Mouse (Mus musculus): ENCODE measurements at regions not wholly inside any gene's neighbourhood (a gene's known extent, or its start where the extent isn't known, plus 50 kb on each side); places are given as distances from the start of the nearest gene placed in this dataset.

- Histone ChIP-seq H3K27me3 (ENCODE audit: control insufficient read depth, insufficient read depth, insufficient read length) (no peaks in the 10 kb centered on the region), H3K36me3 (ENCODE audit: control insufficient read depth, insufficient read depth) (no peaks in the 10 kb centered on the region), H3K79me3 (ENCODE audit: low read depth) (no peaks in the 10 kb centered on the region), H3ac (ENCODE audit: control insufficient read depth, insufficient read length, low read depth) (no peak overlapping the region), H3K79me2 (ENCODE audit: control insufficient read depth, insufficient read depth) (no peaks in the 10 kb centered on the region), H3K4me3 (ENCODE audit: insufficient read depth, poor library complexity, severe bottlenecking) (no peak overlapping the region)
- TF ChIP-seq MYOG (IDR thresholded peaks at IDR 0.05; ENCODE audit: control insufficient read depth, extremely low read depth, insufficient read length) (no peak), MYOD1 (IDR thresholded peaks at IDR 0.05; ENCODE audit: control insufficient read depth, insufficient read length, low read depth) (no peak), CEBPB (IDR thresholded peaks at IDR 0.05; ENCODE audit: low read depth) (no peak), USF1 (IDR thresholded peaks at IDR 0.05; ENCODE audit: low read depth) (no peak), MAX (IDR thresholded peaks at IDR 0.05) (no peak), FOSL1 (IDR thresholded peaks at IDR 0.05; ENCODE audit: insufficient read depth, low read length, poor library complexity, severe bottlenecking) (no peak), CTCF (IDR thresholded peaks at IDR 0.05; ENCODE audit: control insufficient read depth, insufficient read depth, insufficient read length) (no peak)
These were observed 83.1 kb upstream of the Otogl start for GRCm38 (mm10) chr10:107994836-107995585.

GRCm38 (mm10) chr10:107992621-107993020, 80.7 kb upstream of the Otogl start:
- H3ac ChIP-seq (ENCODE audit: control insufficient read depth, insufficient read length, low read depth) = no peak overlapping the region
- no peaks in the 10 kb centered on the region for H3K79me2 ChIP-seq (ENCODE audit: control insufficient read depth, insufficient read depth)
- no peaks in the 10 kb centered on the region for H3K36me3 ChIP-seq (ENCODE audit: control insufficient read depth, insufficient read depth)
- H3K27me3 ChIP-seq (ENCODE audit: control insufficient read depth, insufficient read depth, insufficient read length) = no peaks in the 10 kb centered on the region
- no peaks in the 10 kb centered on the region for H3K79me3 ChIP-seq (ENCODE audit: low read depth)
- no peak overlapping the region for H3K4me3 ChIP-seq (ENCODE audit: insufficient read depth, poor library complexity, severe bottlenecking)
- TF ChIP-seq USF1 (IDR thresholded peaks at IDR 0.05; ENCODE audit: low read depth) (no peak), MAX (IDR thresholded peaks at IDR 0.05) (no peak), CEBPB (IDR thresholded peaks at IDR 0.05; ENCODE audit: low read depth) (no peak), MYOD1 (IDR thresholded peaks at IDR 0.05; ENCODE audit: control insufficient read depth, insufficient read length, low read depth) (no peak)

GRCm38 (mm10) chr10:107990557-107990956, 78.6 kb upstream of the Otogl start:
- no peak overlapping the region for H3K4me3 ChIP-seq (ENCODE audit: insufficient read depth, poor library complexity, severe bottlenecking)
- H3K79me3 ChIP-seq (ENCODE audit: low read depth) = no peaks in the 10 kb centered on the region
- TF ChIP-seq MYOG (IDR thresholded peaks at IDR 0.05; ENCODE audit: control insufficient read depth, extremely low read depth, insufficient read length) (no peak), MYOD1 (IDR thresholded peaks at IDR 0.05; ENCODE audit: control insufficient read depth, insufficient read length, low read depth) (no peak), FOSL1 (IDR thresholded peaks at IDR 0.05; ENCODE audit: insufficient read depth, low read length, poor library complexity, severe bottlenecking) (no peak), USF1 (IDR thresholded peaks at IDR 0.05; ENCODE audit: low read depth) (no peak), CTCF (IDR thresholded peaks at IDR 0.05; ENCODE audit: control insufficient read depth, insufficient read depth, insufficient read length) (no peak), CEBPB (IDR thresholded peaks at IDR 0.05; ENCODE audit: low read depth) (no peak), MAX (IDR thresholded peaks at IDR 0.05) (no peak)
- H3K79me2 ChIP-seq (ENCODE audit: control insufficient read depth, insufficient read depth) = no peaks in the 10 kb centered on the region
- H3ac ChIP-seq (ENCODE audit: control insufficient read depth, insufficient read length, low read depth) = no peak overlapping the region
- no peaks in the 10 kb centered on the region for H3K27me3 ChIP-seq (ENCODE audit: control insufficient read depth, insufficient read depth, insufficient read length)
- no peaks in the 10 kb centered on the region for H3K36me3 ChIP-seq (ENCODE audit: control insufficient read depth, insufficient read depth)

- TF ChIP-seq CTCF (IDR thresholded peaks at IDR 0.05; ENCODE audit: control insufficient read depth, insufficient read depth, insufficient read length) (no peak), MYOD1 (IDR thresholded peaks at IDR 0.05; ENCODE audit: control insufficient read depth, insufficient read length, low read depth) (no peak), MAX (IDR thresholded peaks at IDR 0.05) (no peak), MYOG (IDR thresholded peaks at IDR 0.05; ENCODE audit: control insufficient read depth, extremely low read depth, insufficient read length) (no peak), CEBPB (IDR thresholded peaks at IDR 0.05; ENCODE audit: low read depth) (no peak), USF1 (IDR thresholded peaks at IDR 0.05; ENCODE audit: low read depth) (no peak), FOSL1 (IDR thresholded peaks at IDR 0.05; ENCODE audit: insufficient read depth, low read length, poor library complexity, severe bottlenecking) (no peak)
- Histone ChIP-seq H3K4me3 (ENCODE audit: insufficient read depth, poor library complexity, severe bottlenecking) (no peak overlapping the region), H3K79me2 (ENCODE audit: control insufficient read depth, insufficient read depth) (no peaks in the 10 kb centered on the region), H3K27me3 (ENCODE audit: control insufficient read depth, insufficient read depth, insufficient read length) (no peaks in the 10 kb centered on the region), H3K36me3 (ENCODE audit: control insufficient read depth, insufficient read depth) (no peaks in the 10 kb centered on the region), H3ac (ENCODE audit: control insufficient read depth, insufficient read length, low read depth) (no peak overlapping the region), H3K79me3 (ENCODE audit: low read depth) (no peaks in the 10 kb centered on the region)
These were observed 78.0 kb upstream of the Otogl start for GRCm38 (mm10) chr10:107989913-107990312.

- no peaks in the 10 kb centered on the region for H3K79me3 ChIP-seq (ENCODE audit: low read depth)
- no peaks in the 10 kb centered on the region for H3K36me3 ChIP-seq (ENCODE audit: control insufficient read depth, insufficient read depth)
These were observed 70.7 kb upstream of the Otogl start for GRCm38 (mm10) chr10:107982632-107983031.

More at GRCm38 (mm10) chr10:107982632-107983031, 70.7 kb upstream of the Otogl start:
- no peak for TF ChIP-seq CTCF (IDR thresholded peaks at IDR 0.05; ENCODE audit: control insufficient read depth, insufficient read depth, insufficient read length)
- no peak for TF ChIP-seq USF1 (IDR thresholded peaks at IDR 0.05; ENCODE audit: low read depth)
- TF ChIP-seq MAX (IDR thresholded peaks at IDR 0.05) = no peak
- TF ChIP-seq MYOG (IDR thresholded peaks at IDR 0.05; ENCODE audit: control insufficient read depth, extremely low read depth, insufficient read length) = no peak
- TF ChIP-seq FOSL1 (IDR thresholded peaks at IDR 0.05; ENCODE audit: insufficient read depth, low read length, poor library complexity, severe bottlenecking) = no peak
- no peak for TF ChIP-seq MYOD1 (IDR thresholded peaks at IDR 0.05; ENCODE audit: control insufficient read depth, insufficient read length, low read depth)
- TF ChIP-seq CEBPB (IDR thresholded peaks at IDR 0.05; ENCODE audit: low read depth) = no peak
- H3K79me2 ChIP-seq (ENCODE audit: control insufficient read depth, insufficient read depth) = no peaks in the 10 kb centered on the region
- no peaks in the 10 kb centered on the region for H3K27me3 ChIP-seq (ENCODE audit: control insufficient read depth, insufficient read depth, insufficient read length)
- H3K4me3 ChIP-seq (ENCODE audit: insufficient read depth, poor library complexity, severe bottlenecking) = no peak overlapping the region
- H3ac ChIP-seq (ENCODE audit: control insufficient read depth, insufficient read length, low read depth) = no peak overlapping the region

Measured in C2C12 (cell line).